Mouse (Mus musculus): ENCODE results near the gene Qpctl. TPM values are rescaled to one million over a fixed set of nuclear protein-coding genes. Genes with fewer than 3 reads are reported as not detected.
"Not testable (repeated sequence)": the region's sequence is repeated elsewhere in the genome, so short reads cannot be mapped to it uniquely, and the experiment has no call there.

Qpctl gene
- total RNA-seq, 2 experiments from 2014 or later = 1.9 to 2.9 TPM

DNA sequence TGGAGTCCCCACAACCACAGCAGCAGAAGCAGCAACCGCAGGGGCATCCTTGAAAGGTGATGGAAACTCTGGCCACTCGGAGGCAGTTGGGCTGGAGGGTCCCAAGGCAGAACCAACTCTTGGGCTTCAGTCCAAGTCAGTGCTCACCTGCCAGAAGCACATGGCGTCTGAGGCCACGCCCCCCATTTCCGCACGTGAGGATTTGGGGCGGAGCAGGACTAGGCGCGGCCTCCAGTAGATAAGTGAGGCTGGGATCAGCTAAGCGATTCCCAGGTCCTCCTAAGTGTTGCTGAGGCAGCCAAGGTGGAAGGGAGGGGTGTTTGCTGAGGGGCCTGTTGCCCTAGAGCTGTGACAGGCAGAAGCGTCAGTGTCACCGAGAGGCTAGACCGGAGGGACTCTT is 15.9 kb upstream of the Qpctl start:
- ATAC-seq (replicated peaks; ENCODE audit: low FRiP score, poor library complexity, severe bottlenecking) = peak; percentile 55; the same call in 1 of the 2 replicates

DNA sequence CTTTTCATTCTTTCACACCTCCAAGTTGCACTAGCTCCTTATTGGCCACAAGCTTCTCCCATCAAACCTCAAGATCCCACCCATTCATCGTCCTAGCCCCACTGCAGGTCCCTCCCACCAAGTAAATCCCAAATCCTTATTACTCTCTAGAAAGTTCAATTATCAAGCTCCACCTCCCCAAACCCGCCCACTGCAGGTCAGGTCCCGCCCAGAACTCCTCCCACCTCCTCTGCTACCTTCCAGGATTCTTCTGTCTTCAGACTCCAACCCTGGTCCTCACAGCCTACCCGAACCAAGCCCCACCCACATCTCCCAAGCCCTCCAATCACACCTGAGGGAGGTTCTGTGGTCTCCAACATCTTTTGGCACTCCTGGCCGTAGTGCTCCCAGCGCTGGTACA is 15.1 kb upstream of the Qpctl start:
- no peak for ATAC-seq (replicated peaks; ENCODE audit: low FRiP score, poor library complexity, severe bottlenecking)

DNA sequence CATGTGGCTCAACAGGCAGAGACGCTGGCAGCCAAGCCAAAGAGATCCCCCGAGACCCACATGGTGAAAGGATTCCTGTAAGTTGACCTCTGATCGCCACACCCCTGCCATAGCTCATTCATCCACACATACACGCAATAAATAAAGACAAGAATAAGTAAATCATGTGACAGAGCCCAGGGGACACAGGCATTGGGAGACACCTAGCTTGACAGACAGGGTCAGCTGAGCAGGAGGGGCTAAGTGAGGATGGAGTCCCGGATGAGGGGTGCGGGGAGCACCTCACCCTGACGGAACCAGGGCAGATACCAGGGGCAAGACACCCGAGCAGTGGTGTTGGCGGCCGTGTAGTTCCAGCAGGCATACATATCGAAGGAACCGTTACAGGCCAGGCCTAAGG is 14.7 kb upstream of the Qpctl start:
- ATAC-seq (replicated peaks; ENCODE audit: low FRiP score, poor library complexity, severe bottlenecking) = no peak

DNA sequence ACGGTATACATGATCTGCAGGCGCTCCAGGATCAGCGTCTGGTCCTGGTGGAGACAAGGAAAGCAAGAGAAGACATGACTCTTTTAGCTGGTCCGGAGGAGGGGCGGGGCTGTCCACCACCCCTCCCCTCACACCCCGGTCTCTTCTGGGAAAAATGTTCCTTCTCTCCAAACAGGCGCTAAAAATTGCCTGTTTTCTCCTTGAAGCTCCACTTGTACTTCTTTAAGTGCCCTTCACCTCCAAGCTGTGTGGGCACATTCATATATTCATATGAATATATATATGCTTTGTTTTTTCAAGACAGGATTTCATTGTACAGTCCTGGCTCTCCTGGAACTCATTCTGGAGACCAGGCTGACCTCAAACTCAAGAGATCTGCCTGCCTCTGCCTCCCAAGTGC is 13.8 kb upstream of the Qpctl start:
- ATAC-seq (replicated peaks; ENCODE audit: low FRiP score, poor library complexity, severe bottlenecking) = no peak

DNA sequence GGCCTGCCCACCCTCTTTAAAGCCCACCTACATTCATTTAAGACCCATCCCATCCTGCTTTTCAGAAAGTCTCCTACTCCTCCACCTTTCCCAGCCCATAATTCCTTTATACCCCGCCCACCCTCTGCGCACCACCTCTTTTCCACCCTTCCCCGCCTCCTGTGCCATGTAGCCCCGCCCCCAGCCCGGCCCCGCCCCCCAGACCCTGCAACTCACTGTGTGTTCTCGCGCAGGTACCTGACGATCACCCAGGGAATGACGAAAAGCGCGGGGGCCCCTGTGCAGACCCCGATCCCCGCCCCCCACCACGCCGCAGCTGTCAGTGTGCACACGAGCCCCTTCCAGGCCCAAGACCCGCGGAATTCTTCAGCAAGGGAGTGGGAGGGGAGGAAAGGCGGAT is 11.0 kb upstream of the Qpctl start:
- no peak for ATAC-seq (replicated peaks; ENCODE audit: low FRiP score, poor library complexity, severe bottlenecking)

DNA sequence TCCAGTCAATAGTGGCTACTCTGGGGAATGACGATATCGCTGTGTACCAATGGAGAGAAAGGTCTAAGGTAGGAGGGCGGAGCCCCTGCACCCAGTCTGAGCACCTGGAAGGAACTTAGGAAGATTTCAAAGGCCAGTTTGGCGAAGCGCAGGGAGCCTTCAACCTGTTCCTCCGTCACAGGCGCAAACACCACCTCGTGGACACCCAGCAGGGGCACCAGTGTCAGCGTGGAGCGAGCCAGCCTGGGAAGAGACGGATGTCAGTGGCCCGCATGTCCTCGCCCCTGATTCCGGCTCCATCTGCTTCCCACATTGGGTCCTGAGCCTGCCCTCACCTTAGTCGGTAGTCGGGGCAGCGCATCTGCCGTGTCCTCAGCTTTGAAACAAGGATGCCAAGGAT is 10.3 kb upstream of the Qpctl start:
- no peak for ATAC-seq (replicated peaks; ENCODE audit: low FRiP score, poor library complexity, severe bottlenecking)

DNA sequence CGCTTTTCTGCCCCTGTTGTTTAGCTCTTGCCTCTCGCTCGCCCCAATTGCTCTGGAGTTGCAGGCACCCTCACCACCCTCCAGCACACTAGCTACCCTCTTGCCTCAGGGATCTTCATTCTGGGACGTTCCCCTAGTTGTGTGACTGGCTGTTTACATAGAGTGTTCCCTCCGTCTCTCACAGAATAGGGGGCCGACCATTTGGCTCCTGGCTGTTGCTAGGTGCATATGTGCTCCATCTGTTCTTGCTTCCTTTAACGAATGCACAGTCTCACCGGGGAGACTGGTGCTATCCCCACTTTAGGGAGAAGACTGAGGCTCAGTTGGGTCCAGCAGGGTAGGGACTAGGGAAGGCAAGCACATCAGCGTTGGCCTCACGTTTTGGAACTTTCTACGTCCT is 9.5 kb upstream of the Qpctl start:
- no peak for ATAC-seq (replicated peaks; ENCODE audit: low FRiP score, poor library complexity, severe bottlenecking)

DNA sequence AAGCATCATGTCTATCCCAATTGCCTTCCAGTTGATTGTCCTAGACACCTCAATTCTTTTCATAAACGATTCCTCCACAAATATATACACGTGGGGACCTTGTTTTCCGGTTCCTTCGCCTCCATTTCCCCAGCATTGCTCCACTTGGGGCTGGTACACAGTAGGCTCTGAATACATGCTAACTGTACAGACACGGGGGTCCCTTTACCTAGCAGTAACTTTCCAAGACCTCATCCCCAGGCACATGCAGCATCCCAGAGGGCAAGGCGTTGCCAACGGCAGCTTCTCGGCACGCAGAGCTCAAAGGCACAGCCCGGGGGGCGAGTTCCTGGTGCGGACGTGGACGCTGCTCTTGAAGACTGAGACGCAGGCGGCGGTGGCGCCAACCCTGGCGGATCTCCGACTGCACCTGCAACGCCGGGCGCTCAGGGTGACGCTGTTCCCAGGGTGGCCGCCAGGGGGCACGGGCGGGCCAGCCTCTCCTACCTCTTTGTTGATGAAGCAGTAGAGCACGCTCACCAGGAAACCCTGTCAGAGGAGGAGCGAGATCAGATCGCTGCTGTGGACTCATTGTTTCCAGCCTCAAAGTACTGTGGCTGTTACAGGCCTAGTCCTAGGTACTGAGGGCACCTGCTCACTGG is 8.2 kb upstream of the Qpctl start:
- ATAC-seq (replicated peaks; ENCODE audit: low FRiP score, poor library complexity, severe bottlenecking) = peak; percentile 93

DNA sequence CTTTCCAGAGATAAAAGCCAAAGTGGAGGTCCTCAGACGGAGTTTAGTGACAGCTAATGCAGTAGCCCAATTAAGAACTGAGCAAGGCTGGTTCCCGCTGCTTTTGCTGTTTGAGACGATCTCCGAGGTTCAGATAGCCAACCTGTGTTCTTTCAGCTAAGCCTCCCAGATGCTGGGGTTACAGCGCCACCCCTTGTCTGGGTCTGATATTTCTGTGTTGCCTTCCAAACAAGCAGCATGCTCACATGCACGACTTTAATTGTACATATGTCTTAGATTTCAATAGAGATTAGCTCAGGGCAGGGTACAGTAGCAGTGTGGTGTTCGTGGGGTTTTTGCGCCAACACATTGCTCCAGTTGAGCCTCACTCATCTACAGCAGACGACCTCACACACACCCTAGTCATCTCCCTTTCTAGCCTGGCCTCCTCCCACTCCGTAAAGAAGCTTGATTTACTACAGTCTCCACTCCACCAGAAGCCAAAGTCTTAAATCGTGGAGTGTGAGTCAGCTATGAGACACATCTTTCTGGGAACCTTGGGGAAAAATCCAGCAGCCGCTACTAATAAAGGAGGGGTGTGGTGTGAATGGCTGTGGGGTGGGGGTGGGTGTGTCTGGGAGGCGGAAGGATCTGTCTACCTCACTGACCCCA is 6.9 kb upstream of the Qpctl start:
- no peak for ATAC-seq (replicated peaks; ENCODE audit: low FRiP score, poor library complexity, severe bottlenecking)

DNA sequence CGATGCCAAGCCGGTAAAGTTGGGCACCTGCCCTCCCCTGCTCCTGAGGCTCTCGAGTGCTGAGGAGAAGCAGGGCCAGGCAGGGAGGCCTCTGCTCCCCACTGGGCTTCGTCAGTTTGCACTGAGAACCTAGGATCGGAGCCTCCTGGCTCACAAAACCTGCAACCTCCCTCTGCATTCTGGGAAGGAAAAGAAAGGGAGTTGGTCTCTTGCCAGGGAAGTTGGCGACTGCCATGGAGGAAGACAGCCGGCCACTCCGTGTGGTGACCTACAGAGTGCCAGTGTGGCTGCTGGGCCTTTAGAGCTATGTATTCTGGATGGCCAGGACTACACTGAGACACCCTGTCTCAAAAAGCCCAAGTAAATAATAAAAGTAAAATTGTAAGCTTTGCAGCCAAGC is 5.7 kb upstream of the Qpctl start:
- ATAC-seq (replicated peaks; ENCODE audit: low FRiP score, poor library complexity, severe bottlenecking) = no peak

DNA sequence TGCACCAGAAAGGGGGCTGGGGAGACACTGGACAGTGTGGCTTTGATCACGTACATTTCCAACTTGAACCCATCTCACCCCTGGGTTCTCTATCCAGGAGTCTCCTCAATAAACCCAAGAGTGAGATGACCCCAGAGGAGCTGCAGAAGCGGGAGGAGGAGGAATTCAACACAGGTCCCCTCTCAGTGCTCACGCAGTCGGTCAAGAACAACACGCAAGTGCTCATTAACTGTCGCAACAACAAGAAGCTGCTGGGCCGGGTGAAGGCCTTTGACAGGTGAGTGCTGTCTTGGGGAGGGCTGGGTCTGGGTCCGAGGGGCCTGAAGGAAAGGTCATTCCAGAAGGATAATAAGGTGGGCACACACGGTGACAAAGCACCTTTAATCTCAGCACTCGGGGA is 2.0 kb upstream of the Qpctl start:
- ATAC-seq (replicated peaks; ENCODE audit: low FRiP score, poor library complexity, severe bottlenecking) = not testable (repeated sequence)

DNA sequence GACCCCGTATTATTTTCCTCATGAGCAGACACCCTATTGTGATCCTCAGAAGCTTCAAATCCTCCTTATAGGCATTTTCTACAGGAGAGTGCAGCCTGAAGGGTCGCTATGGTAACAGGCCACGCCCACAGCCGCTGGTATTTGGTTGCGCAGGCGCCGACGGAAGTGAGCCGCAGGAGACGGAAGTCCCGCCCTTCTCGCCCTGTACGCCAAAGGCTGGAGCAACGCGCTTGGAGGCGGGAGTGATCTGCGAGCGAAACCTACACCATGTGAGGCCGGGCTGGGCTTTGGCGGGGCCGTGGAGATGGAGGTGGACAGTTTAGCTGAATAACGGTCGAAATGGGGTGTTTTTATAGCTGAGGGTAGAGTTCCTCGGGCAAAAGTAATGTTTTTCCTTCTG is 535 bp upstream of the Qpctl start, which contains the start of gene Snrpd2:
Gene Snrpd2 (plus strand): TSS at position 97 of the 400 bp plus-strand sequence.
- peak; percentile 86 for ATAC-seq (replicated peaks; ENCODE audit: low FRiP score, poor library complexity, severe bottlenecking)

DNA sequence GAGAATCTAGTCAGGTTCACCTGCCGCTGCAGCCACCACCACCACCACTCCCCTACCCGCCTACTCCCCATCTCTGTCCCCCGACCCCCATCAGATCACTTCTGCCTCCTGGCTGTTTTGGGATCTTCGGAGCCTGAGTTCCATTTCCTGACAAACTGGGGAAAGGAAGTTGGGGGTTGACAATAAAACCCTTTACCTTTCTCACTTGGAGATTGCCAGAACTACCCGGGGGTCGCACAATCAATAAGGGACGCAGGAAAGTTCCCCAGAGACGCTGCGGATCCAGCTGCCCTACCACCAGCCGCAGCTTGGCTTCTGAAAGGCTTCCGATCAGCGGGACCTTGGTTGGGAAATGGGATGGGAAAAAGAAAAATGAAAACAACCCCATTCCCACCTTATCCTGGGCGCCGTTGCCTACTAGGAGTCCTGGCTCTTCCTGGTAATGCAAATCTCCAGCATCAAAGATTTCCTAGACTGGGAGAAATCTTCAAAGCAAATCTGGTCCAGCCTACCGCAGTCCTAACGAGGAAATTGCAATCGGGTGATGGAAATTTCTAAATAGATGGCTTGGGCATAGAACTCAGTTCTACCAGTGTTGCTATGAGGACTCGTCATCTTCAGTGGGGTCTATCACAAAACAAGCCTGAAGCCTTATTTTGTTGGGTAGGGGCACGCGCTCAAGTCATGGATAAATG is 764 bp downstream of the Qpctl start:
- no peak for ATAC-seq (replicated peaks; ENCODE audit: low FRiP score, poor library complexity, severe bottlenecking)

DNA sequence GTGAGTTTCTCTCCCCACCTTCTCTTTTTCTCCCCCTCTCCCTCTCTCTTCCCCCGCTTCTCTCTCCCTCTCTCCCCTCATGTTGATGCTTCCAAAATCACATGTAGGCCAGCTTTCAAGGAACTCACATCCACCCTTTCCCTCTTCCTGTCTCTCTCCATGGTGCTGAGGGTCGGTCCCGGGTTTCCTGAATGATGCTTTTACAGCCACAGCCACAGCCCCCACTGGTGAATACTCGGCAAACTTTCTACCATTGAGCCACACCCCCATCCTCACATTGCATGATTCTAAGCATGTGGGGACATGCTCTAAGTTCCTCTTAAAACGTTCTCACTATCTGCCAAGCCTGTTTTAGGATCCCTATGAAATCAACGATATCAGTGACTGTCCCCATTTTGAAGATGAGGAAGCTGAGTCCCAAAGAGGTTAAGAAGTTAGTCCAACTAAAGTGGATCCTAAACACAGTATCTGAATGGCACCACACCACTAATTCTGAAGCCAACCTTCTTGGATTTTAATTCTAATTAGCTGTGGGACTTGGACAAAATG is 1.5 kb downstream of the Qpctl start:
- ATAC-seq (replicated peaks; ENCODE audit: low FRiP score, poor library complexity, severe bottlenecking) = no peak

DNA sequence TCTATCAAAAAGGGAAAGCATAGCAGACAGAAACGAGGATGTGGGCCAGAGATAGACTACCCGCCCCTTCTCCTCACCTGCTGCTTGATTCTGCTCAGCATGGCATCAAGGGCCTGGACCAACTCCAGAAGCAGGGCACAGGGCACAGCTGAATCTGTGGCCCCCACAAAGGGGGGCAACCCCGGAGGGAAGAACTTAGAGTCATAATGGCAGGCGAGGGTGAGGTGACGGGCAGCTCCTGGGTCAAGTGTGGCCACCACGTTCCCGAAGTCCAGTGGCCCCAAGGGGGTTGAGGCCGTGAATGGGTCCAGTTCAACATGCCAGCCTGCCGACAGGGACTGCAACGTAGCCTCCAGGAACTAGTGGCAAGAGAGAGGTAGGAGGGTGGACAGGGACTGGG is 2.3 kb downstream of the Qpctl start:
- no peak for ATAC-seq (replicated peaks; ENCODE audit: low FRiP score, poor library complexity, severe bottlenecking)

DNA sequence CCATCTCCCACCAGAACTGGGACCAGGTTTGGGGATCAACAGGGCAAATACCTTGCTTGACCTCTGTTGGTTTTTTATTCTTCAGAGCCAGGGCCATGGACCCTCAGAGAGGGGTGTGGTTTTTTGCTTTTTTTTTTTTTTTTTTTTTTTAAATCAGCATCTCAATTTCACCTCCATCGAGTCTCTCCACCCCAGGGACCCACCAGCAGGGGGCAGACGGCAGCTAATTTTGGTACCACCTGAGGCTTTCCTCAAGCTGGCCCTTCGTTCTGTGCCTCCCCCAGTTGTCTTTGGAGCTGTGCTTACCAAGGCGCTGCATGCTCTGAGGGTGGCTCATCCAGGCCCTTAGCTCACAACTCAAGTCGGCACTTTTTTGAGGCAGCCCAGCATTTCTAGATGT is 11.7 kb downstream of the Qpctl start:
- ATAC-seq (replicated peaks; ENCODE audit: low FRiP score, poor library complexity, severe bottlenecking) = no peak

DNA sequence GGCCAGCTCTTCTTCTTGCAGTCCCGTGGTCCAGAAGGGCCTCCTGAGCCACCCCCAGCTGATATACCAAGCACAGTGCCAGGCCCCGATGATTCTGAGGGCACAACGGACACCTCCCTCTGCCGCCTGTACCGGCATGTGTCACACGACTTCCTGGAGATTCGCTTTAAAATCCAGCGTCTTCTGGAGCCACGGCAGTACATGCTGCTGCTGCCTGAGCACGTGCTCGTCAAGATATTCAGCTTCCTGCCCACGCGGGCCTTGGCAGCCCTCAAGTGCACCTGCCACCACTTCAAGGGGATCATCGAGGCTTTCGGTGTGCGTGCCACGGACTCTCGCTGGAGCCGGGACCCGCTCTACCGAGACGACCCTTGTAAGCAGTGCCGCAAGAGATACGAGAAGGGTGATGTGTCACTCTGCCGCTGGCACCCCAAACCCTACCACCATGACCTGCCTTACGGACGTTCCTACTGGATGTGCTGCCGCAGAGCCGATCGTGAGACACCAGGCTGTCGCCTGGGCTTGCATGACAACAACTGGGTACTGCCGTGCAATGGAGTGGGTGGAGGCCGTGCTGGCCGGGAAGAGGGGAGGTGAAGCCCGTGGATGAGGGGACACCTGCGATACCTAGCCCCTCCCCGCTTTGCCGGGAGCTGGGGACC is 12.3 kb downstream of the Qpctl start:
- no peak for ATAC-seq (replicated peaks; ENCODE audit: low FRiP score, poor library complexity, severe bottlenecking)

DNA sequence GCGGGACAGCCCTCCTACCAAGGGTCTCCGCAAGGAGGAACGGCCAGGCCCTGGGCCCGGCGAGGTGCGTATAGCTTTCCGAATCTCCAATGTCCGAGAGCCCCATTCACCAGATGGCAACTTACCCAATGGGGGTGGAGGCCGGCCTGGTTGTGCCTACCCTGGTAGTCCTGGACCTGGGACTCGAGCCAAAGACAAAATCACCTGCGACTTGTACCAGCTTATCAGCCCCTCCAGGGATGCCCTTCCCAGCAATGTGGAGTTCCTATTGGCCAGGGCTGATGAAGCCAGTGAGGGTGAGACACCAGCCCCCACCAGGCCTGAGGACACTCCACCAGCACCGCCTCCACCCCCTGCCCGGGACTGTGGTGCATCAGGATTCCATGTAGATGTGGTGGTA is 12.9 kb downstream of the Qpctl start:
- ATAC-seq (replicated peaks; ENCODE audit: low FRiP score, poor library complexity, severe bottlenecking) = no peak

DNA sequence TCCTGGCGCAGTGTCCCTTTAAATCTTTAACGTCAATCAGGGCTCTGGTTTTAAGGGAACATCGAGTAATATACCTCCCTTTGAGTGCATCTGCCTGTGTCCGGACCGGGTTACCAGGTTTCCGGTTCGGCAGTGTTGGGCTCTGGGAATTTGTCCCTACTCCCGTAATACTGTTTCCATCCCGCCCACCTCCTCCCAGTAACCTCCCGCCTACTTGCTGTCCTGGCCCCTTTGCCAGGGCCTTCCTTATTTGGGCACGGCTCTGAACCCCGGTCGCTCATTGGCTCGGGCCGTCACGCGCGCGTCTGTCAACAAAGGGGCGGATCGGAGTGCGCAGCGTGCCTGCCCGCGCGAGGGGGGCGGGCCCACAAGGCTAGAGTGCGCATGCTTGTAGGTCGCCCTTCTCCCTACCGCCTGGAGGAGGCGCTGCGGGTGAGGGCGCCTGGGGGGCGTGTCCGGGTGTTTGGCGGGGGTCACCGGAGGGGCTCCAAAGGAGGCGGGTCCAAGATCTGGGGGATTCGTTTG is 17.7 kb downstream of the Qpctl start:
- ATAC-seq (replicated peaks; ENCODE audit: low FRiP score, poor library complexity, severe bottlenecking) = peak; percentile 96

DNA sequence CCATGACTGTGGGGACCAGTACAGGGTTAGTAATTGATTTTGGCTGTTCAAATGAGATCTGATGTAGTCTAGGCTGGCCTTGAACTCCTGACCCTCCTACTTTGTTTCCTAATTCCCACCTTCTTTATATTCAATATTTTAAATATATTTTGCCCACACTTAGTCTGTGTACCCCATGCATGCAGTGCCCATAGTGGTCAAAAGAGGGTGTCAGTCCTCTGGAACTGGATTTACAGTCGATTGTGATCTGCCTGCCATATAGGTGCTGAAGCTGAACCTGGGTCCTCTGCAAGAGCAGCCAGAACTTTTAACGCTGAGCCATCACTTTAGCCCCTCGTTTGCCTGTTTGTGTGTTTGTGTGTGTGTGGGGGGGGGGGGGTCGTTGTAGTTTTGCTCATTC is 18.4 kb downstream of the Qpctl start:
- no peak for ATAC-seq (replicated peaks; ENCODE audit: low FRiP score, poor library complexity, severe bottlenecking)

Data from erythroid progenitor cell, adult 5-6 weeks (primary cell).